25 mouse cellular contexts compared by ENCODE assay signal in the genomic region with DNA sequence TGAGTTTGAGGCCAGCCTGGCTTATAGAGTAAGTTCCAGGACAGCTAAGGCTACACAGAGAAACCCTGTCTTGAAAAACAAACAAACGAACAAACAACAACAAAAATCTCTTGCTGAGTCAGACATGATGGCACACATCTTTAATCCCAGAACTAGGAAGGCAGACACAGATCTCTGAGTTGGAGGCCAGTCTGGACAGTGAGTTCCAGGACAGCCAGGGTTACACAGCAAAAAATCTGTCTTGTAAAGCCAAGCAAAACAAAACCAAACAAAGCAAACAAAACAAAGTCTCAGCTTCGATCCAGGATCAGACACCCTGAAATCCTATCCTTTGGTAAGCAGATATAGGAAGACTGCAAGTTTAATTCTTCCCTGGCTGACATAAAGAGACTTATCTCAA. TPM values are rescaled to one million over a fixed set of nuclear protein-coding genes. Genes with fewer than 3 reads are reported as not detected.
DNase-seq lines count a peak whose midpoint lies in the region; ATAC-seq and TF ChIP-seq lines count a peak whose summit lies in the region.
"Had no signal": no experiment of that assay in that cellular context is flagged by ENCODE, and none has a peak within 500 bp of the region (broad histone marks: within the 10 kb centered on the region; RNA-seq: fewer than 3 reads in every experiment).

No protein-coding gene starts in this region.

- no peak overlapping the region for H3K4me3 ChIP-seq in liver, adult 2 months (ENCODE audit: insufficient read depth, low read depth, low read length)
- H3K4me3 ChIP-seq in liver, postnatal 0 days (ENCODE audit: low read depth, low read length): no peak overlapping the region
- H3K4me3 ChIP-seq in lung, postnatal 0 days (ENCODE audit: low read depth, low read length): no peak overlapping the region

- 35% methylated on average over 2 of the region's 2 CpGs for WGBS in liver, adult 2 months
- WGBS in liver, postnatal 0 days (ENCODE audit: insufficient replicate concordance): 53% methylated on average over 2 of the region's 2 CpGs
- whole genome bisulfite sequencing in lung, postnatal 0 days: 47% methylated on average over 2 of the region's 2 CpGs

- no peak for TF ChIP-seq POLR2A in liver, adult 2 months (IDR thresholded peaks at IDR 0.05; ENCODE audit: extremely low read depth, insufficient read depth, low read length)

- H3K27me3 ChIP-seq in liver, adult 2 months (ENCODE audit: control insufficient read depth, insufficient read depth, low read length): 0 out of 2 replicates have a peak, but pooled peaks cover 1% of the 10 kb centered on the region
- no peaks in the 10 kb centered on the region for H3K27me3 ChIP-seq in liver, postnatal 0 days (ENCODE audit: insufficient read depth, low read length)
- H3K27me3 ChIP-seq in lung, postnatal 0 days (replicated peaks; ENCODE audit: insufficient read depth, low read length): no peaks in the 10 kb centered on the region
- H3K27me3 ChIP-seq: CH12.LX, Patski had no signal

- no peaks in the 10 kb centered on the region for H3K79me2 ChIP-seq in liver, adult 2 months (ENCODE audit: control insufficient read depth, insufficient read depth, low read length)

- H3K27ac ChIP-seq in liver, adult 2 months (replicated peaks; ENCODE audit: insufficient read depth, low read depth, low read length): no peak overlapping the region
- no peak overlapping the region for H3K27ac ChIP-seq in liver, postnatal 0 days (ENCODE audit: low read depth)
- no peak overlapping the region for H3K27ac ChIP-seq in lung, postnatal 0 days (ENCODE audit: low read length)

- no peak for TF ChIP-seq EP300 in liver, postnatal 0 days (IDR thresholded peaks at IDR 0.05; ENCODE audit: low read depth)
- no peak for TF ChIP-seq EP300 in lung, postnatal 0 days (IDR thresholded peaks at IDR 0.05)

- no peak for ATAC-seq in liver, postnatal 0 days
- no peak for ATAC-seq in lung, postnatal 0 days
- ATAC-seq: activated CD4-positive, CD25-positive, alpha-beta regulatory T cell, adult 4 months; CD4-positive, CD25-positive, alpha-beta regulatory T cell, adult 4 months; Patski had no signal

- no peak overlapping the region for H3K9ac ChIP-seq in liver, adult 2 months (ENCODE audit: low read depth, low read length)
- H3K9ac ChIP-seq in liver, postnatal 0 days (replicated peaks): no peak overlapping the region
- H3K9ac ChIP-seq in lung, postnatal 0 days (replicated peaks; ENCODE audit: low read depth): no peak overlapping the region

- H3K4me2 ChIP-seq in liver, postnatal 0 days (ENCODE audit: low read depth, low read length): no peak overlapping the region
- H3K4me2 ChIP-seq in lung, postnatal 0 days (replicated peaks; ENCODE audit: low read depth, low read length): no peak overlapping the region

- H3K4me1 ChIP-seq in liver, adult 2 months (ENCODE audit: control insufficient read depth, insufficient read depth, low read length): peaks cover 4% of the 10 kb centered on the region
- H3K4me1 ChIP-seq in liver, postnatal 0 days (ENCODE audit: insufficient read depth): no peaks in the 10 kb centered on the region
- no peaks in the 10 kb centered on the region for H3K4me1 ChIP-seq in lung, postnatal 0 days (ENCODE audit: insufficient read depth, low read depth, low read length)

- H3K36me3 ChIP-seq in liver, adult 2 months (ENCODE audit: control insufficient read depth, insufficient read depth, low read length): no peaks in the 10 kb centered on the region
- H3K36me3 ChIP-seq in liver, postnatal 0 days (replicated peaks; ENCODE audit: insufficient read depth, low read length): no peaks in the 10 kb centered on the region
- no peaks in the 10 kb centered on the region for H3K36me3 ChIP-seq in lung, postnatal 0 days (ENCODE audit: insufficient read depth, low read length)
- H3K36me3 ChIP-seq: G1E had no signal

- H3K9me3 ChIP-seq in liver, postnatal 0 days (ENCODE audit: low read length): no peaks in the 10 kb centered on the region
- no peaks in the 10 kb centered on the region for H3K9me3 ChIP-seq in lung, postnatal 0 days (ENCODE audit: low read length)

- TF ChIP-seq CTCF in liver, adult 2 months (IDR thresholded peaks at IDR 0.05; ENCODE audit: low read depth, low read length): no peak
- no peak for TF ChIP-seq CTCF in liver, postnatal 0 days (IDR thresholded peaks at IDR 0.05; ENCODE audit: low read depth)
- TF ChIP-seq CTCF in lung, postnatal 0 days (IDR thresholded peaks at IDR 0.05): no peak

- DNase-seq in heart, adult 11 months: peak; percentile 79
- DNase-seq in heart, postnatal 4 days: no peak
- peak; percentile 87 for DNase-seq in liver, adult 2 months (ENCODE audit: extremely low read depth, low read depth, low spot score)
- no peak for DNase-seq in liver, postnatal 0 days
- peak; percentile 55 for DNase-seq in adipocyte (ENCODE audit: low spot score)
- DNase-seq in lung, postnatal 0 days (ENCODE audit: low spot score): no peak
- DNase-seq: adrenal gland, adult 2 months; adrenal gland, adult 8-10 months; adrenal gland, postnatal 10 days; adrenal gland, postnatal 14 days; adrenal gland, postnatal 25 days; adrenal gland, postnatal 36 days; B cell, adult 2 months; cerebellum, adult 11 months; cerebellum, adult 11-12 months; cerebellum, adult 18-20 months; cerebellum, adult 2 months had no signal

RNA-seq across cellular contexts. Expression of a gene that starts 11.0 kb away (rescaled TPM):
- total RNA-seq in heart, postnatal 4 days (2021): 10 to 100 TPM; 32.8 to 39.7 TPM
- total RNA-seq in liver, adult 2 months (2014; rRNA removed): 0.65 and 1.0 TPM in 2 replicates
- 0.29 and 0.73 TPM in 2 replicates for polyA plus RNA-seq in liver, adult 2 months (2012; rRNA removed)
- 0.28 TPM in 1 of 2 replicates, not detected in the other for polyA plus RNA-seq in liver, postnatal 0 days (2015; fragmentation: Nextera tagmentation; extraction: Ambion mirVana)
- 84.7 and 86.6 TPM in 2 replicates for polyA plus RNA-seq in lung, postnatal 0 days (2015; fragmentation: Nextera tagmentation; extraction: Ambion mirVana)
- total RNA-seq: CH12.LX, ES-E14, G1E, MEL had no signal
- polyA plus RNA-seq: activated CD4-positive, CD25-positive, alpha-beta regulatory T cell, adult 4 months; CD4-positive, CD25-positive, alpha-beta regulatory T cell, adult 4 months; G1E; Patski had no signal

RNA-seq across cellular contexts. Expression of a gene that starts 48.8 kb away (rescaled TPM):
- 10 to 100 TPM; 36.3 to 36.9 TPM for total RNA-seq in heart, postnatal 4 days (2021)
- total RNA-seq in liver, adult 2 months (2014; rRNA removed): 37.7 and 44.4 TPM in 2 replicates
- 23.2 and 25.3 TPM in 2 replicates for polyA plus RNA-seq in liver, adult 2 months (2012; rRNA removed)
- polyA plus RNA-seq in liver, postnatal 0 days (2015; fragmentation: Nextera tagmentation; extraction: Ambion mirVana): 48.8 and 52.1 TPM in 2 replicates
- 139 and 145 TPM in 2 replicates for polyA plus RNA-seq in lung, postnatal 0 days (2015; fragmentation: Nextera tagmentation; extraction: Ambion mirVana)

RNA-seq across cellular contexts. Expression of a gene that starts 48.8 kb away (rescaled TPM):
- total RNA-seq in heart, postnatal 4 days (2021): 10 to 100 TPM; 53.4 to 54.4 TPM
- 12.6 and 14.5 TPM in 2 replicates for total RNA-seq in liver, adult 2 months (2014; rRNA removed)
- 45.1 and 55.7 TPM in 2 replicates for polyA plus RNA-seq in liver, adult 2 months (2012; rRNA removed)
- 17.8 and 19.1 TPM in 2 replicates for polyA plus RNA-seq in liver, postnatal 0 days (2015; fragmentation: Nextera tagmentation; extraction: Ambion mirVana)
- polyA plus RNA-seq in lung, postnatal 0 days (2015; fragmentation: Nextera tagmentation; extraction: Ambion mirVana): 127 and 130 TPM in 2 replicates

RNA-seq across cellular contexts. Expression of a gene that starts 54.0 kb away (rescaled TPM):
- total RNA-seq in heart, postnatal 4 days (2021): under 1 TPM; 0.10 to 0.25 TPM
- total RNA-seq in liver, adult 2 months (2014; rRNA removed): 2.6 and 3.1 TPM in 2 replicates
- polyA plus RNA-seq in liver, adult 2 months (2012; rRNA removed): 4.0 and 4.3 TPM in 2 replicates
- 0.90 and 1.2 TPM in 2 replicates for polyA plus RNA-seq in liver, postnatal 0 days (2015; fragmentation: Nextera tagmentation; extraction: Ambion mirVana)
- 9.8 and 10.9 TPM in 2 replicates for polyA plus RNA-seq in lung, postnatal 0 days (2015; fragmentation: Nextera tagmentation; extraction: Ambion mirVana)
- total RNA-seq: MEL had no signal
- polyA plus RNA-seq: C2C12, G1E, Patski had no signal

Comparison
In these comparisons a context has a peak if more than half of its experiments do, and no peak if none do; other contexts are left out.
1. DNase-seq: peak in heart, adult 11 months (single experiment), liver, adult 2 months (single experiment) and adipocyte (single experiment); none in heart, postnatal 4 days (single experiment), liver, postnatal 0 days (single experiment) and lung, postnatal 0 days (single experiment).
2. RNA of a gene that starts 11.0 kb away (polyA plus RNA-seq): 84.7 to 86.6 TPM in lung, postnatal 0 days; 0.29 to 0.73 TPM in liver, adult 2 months and 0.28 TPM in liver, postnatal 0 days; every median in the first group is over 10 times any median in the second.